Mouse (Mus musculus) cerebellum, adult 8-10 months (tissue): ENCODE measurements around the gene Fjx1.

Experiments
- DNase-seq: peaks from one replicate; pipeline ENCODE4 v3.0.0; 2022

Gene Fjx1

GRCm38 (mm10) chr2:102451671-102452549, at the start of gene Fjx1:
Gene Fjx1, minus strand, starts transcription at chr2:102452499.
- DNase-seq = peak; percentile 51

DNA sequence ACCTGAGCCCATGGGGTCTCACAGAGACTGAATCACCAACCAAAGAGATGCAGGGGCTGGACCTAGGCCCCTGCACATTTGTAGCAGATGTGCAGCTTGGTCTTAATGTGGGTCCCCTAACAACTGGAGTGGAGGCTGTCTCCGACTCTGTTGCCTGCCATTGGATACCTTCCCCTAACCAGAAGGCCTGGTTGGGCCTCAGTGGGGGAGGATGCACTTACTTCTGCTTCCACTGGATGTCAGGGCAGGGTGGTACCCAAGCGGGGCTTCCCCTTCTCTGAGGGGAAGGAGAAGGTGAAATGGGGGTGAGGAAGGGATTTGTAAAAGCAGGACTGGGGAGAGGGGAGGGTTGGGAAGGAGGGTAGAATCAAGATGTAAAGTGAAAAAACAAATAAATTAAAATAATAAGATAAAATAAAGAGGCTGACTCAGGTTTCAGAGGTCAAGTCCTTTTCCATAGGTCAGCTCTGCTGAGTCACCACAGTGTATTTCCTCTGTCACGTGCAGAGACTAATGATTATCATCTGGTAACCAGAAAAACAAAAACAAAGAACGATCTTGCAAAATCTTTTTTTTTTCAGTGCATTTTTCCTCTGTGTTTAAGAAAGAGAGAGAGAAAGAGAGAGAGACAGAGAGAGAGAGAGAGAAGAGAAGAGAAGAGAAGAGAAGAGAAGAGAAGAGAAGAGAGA, 47.8 kb upstream of the Fjx1 start:
- no peak for DNase-seq

GRCm38 (mm10) chr2:102480738-102481137, 28.4 kb upstream of the Fjx1 start:
- no peak for DNase-seq

DNA sequence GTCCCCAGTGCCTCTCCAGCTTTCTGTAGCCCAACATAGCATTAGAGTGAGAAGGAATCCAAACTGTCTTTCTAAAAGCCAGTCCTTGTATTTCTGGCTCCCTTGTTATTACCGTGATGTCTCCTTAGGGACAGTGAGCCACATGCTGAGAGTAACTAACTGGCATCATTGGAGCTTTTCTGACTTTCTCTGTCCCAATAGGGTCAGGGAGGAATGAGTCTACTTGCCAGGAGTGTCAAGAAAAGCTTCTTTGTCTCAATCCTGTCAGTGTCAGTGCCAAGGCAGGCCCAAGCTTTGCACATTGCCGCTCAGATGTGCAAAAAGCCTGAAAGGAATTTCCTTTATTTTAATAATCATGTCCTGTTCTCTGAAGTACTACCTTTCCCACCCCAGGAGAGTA, 23.8 kb upstream of the Fjx1 start:
- DNase-seq = no peak

GRCm38 (mm10) chr2:102468645-102469044, 16.3 kb upstream of the Fjx1 start:
- DNase-seq = no peak

GRCm38 (mm10) chr2:102464342-102464732, 12.0 kb upstream of the Fjx1 start:
- no peak for DNase-seq

DNA sequence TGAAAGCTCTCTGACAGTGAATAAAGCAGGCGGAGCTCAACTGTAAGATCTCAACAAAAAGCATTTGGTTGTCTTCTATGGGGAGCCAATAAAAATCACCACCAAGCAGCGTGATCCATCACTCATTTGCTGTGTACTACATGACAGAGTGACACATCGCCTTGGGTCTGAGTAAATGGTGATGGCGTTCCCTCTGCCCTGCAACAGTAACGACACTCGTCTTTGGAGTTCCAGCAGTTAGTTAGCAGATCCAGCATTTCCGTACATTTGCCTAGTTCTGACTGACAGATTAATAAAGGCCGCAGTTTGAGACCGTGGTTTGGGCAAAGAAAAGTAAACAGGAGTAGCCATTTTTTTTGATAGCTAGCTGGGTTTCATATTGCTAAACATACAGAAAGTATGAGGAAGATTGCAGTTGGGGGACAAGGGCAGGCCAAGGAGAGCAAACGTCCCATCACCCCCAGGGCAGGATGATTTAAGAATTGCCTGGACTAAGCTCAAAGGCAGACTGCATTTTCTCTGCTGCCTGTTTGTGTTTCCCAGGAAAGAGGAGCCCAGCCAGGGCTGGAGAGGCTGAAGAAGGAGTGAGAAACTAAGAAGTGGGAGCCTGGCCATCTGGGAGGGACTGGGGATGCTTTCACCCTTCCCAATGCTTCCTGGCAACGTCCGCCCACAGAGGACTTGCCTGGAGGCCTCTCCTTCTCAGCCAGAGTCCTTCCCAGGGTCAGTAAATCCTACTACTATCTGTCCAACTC, 11.5 kb upstream of the Fjx1 start:
- no peak for DNase-seq

- no peak for DNase-seq
These were observed 9.2 kb upstream of the Fjx1 start for GRCm38 (mm10) chr2:102461491-102461890.

- DNase-seq = no peak
These were observed 2.8 kb upstream of the Fjx1 start for GRCm38 (mm10) chr2:102455126-102455525.

GRCm38 (mm10) chr2:102453447-102453846, 1.1 kb upstream of the Fjx1 start:
- peak; percentile 14 for DNase-seq

GRCm38 (mm10) chr2:102450761-102451670, 1.3 kb downstream of the Fjx1 start:
- DNase-seq = peak; percentile 47

- DNase-seq = peak; percentile 69
These were observed 2.0 kb downstream of the Fjx1 start for GRCm38 (mm10) chr2:102450248-102450760.

GRCm38 (mm10) chr2:102449630-102450247, 2.6 kb downstream of the Fjx1 start:
- DNase-seq = peak; percentile 23

GRCm38 (mm10) chr2:102449056-102449455, 3.2 kb downstream of the Fjx1 start:
- no peak for DNase-seq

- no peak for DNase-seq
These were observed 4.5 kb downstream of the Fjx1 start for GRCm38 (mm10) chr2:102447831-102448230.

DNA sequence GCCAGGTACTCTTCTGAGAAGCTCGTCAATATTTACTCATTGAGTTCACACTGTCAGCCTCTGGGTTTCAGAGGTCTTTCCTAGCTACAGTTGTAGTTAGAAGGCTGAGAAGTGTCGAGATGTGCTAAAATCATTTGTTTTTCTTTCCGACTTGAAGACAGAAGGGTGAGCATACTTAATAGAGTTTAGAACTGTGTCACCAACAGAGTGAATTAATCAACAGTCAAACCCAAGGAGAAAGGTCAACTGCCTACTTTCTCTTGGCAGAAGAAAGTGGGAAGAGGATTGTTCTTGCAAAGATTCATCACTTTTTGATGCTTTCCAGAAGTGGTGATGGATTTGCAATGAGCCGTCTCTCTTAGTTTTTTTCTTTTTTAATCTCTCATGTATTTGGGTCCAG, 5.4 kb downstream of the Fjx1 start:
- DNase-seq = no peak

- DNase-seq = no peak
These were observed 14.8 kb downstream of the Fjx1 start for GRCm38 (mm10) chr2:102437357-102438030.

GRCm38 (mm10) chr2:102433879-102434278, 18.4 kb downstream of the Fjx1 start:
- DNase-seq = no peak

DNA sequence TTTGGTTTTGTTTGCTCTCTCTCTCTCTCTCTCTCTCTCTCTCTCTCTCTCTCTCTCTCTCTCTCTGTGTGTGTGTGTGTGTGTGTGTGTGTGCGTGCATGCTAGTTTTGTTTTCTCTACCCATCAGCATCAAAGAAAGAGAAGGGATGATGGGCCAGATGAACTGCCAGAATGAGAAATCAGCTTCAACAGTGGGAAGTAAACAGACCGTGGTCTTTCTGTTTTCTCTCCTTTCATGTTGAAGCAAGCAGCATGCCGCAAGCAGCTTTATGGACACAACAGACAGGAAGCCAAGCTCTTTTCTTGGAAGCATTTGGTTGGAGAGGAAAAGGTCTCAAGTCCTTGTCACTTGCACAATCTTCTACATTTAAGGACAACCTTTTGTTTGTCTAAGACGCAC, 21.2 kb downstream of the Fjx1 start:
- DNase-seq = no peak

DNA sequence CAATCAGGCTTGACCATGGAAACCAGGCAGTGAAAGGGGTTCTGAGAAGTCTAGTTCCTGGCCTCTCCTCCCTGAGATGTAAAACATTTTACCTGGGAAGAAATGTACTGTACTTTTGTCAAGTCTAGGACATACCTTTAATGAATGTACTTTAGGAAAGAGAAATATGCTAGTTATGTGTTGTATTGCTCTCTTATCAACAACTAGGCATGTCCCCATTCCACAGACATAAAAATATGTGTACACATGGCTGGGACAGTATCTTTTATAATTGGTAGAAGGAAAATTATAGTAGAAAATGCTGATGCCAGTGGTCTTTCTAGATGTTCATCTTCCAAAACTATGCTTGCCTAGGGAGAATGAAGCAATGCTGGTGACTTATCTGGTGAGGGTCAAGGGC, 24.3 kb downstream of the Fjx1 start:
- no peak for DNase-seq

DNA sequence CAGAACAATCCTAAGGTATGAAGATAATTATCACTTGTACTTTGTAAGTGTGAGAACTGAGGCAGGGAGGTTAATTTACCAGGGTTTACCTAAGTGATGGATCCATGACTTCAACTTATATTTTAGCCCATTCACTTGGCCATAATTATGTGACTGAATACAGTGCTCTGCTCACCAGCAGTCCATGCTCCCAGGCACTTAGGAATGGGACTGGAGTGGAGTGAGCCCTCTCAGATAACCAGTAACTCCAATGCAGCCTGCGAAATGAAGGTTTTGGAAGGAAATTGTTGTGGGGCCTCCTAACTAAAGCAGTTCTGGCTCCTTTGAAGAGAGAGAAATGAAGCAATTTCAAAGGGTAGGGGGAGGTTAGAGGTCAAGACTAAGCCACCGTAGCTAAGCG, 25.9 kb downstream of the Fjx1 start:
- DNase-seq = no peak
